Mouse (Mus musculus) hindbrain, embryonic 13.5 days (tissue): ENCODE results near the gene Gm21943. TPM values are rescaled to one million over a fixed set of nuclear protein-coding genes. Genes with fewer than 3 reads are reported as not detected.
"Not testable (repeated sequence)": the region's sequence is repeated elsewhere in the genome, so short reads cannot be mapped to it uniquely, and the experiment has no call there.

Experiments used
- ATAC-seq: fragments of 200-750 bp; cut with Nextera tagmentation; 2 replicates; pipeline ENCODE4 v1.8.0; 2017; ENCODE audit warnings: moderate TSS enrichment; ENCODE audit not compliant: low FRiP score
- H3K27ac ChIP-seq: fragments of 300-500 bp; sonication (generic); 2 replicates; pipeline ENCODE4 v1.5.1; 2015; ENCODE audit warnings: inconsistent platforms, mild to moderate bottlenecking, moderate library complexity
- H3K27me3 ChIP-seq: fragments of 300-500 bp; sonication (generic); 2 replicates; pipeline ENCODE4 v1.6.1; 2015; ENCODE audit warnings: mild to moderate bottlenecking, inconsistent platforms
- H3K36me3 ChIP-seq: fragments of 300-500 bp; sonication (generic); 2 replicates; pipeline ENCODE4 v1.6.1; 2015; ENCODE audit warnings: mild to moderate bottlenecking, inconsistent platforms
- H3K4me1 ChIP-seq: fragments of 300-500 bp; sonication (generic); replicated peaks from 2 replicates; pipeline ENCODE4 v1.6.1; 2015; ENCODE audit warnings: inconsistent platforms
- H3K4me2 ChIP-seq: fragments of 300-500 bp; sonication (generic); 2 replicates; pipeline ENCODE4 v1.6.1; 2015; ENCODE audit warnings: inconsistent platforms, mild to moderate bottlenecking, moderate library complexity
- H3K4me3 ChIP-seq: fragments of 300-500 bp; sonication (generic); 2 replicates; pipeline ENCODE4 v1.5.1; 2015; ENCODE audit warnings: mild to moderate bottlenecking, inconsistent platforms
- H3K9ac ChIP-seq: fragments of 300-500 bp; sonication (generic); 2 replicates; pipeline ENCODE4 v1.6.1; 2015; ENCODE audit warnings: mild to moderate bottlenecking, inconsistent platforms
- H3K9me3 ChIP-seq: fragments of 300-500 bp; sonication (generic); 2 replicates; pipeline ENCODE4 v1.6.1; 2016; ENCODE audit warnings: inconsistent platforms
- WGBS: fragments of 180-500 bp; shearing (Covaris S2); methylation state at CpG from one replicate; pipeline ENCODE4 v1.1.7; 2015; 5-methylcytosine and 5-hydroxymethylcytosine counted together
- polyA plus RNA-seq: library from polyadenylated mRNA; unstranded; fragments of >200 nt; fragmentation: Nextera tagmentation; extraction: Ambion mirVana; gene quantifications from 2 replicates; pipeline ENCODE4 v1.2.1, GENCODE M21; 2015

The Gm21943 gene
- polyA plus RNA-seq, result not detected in 2 replicates

DNA sequence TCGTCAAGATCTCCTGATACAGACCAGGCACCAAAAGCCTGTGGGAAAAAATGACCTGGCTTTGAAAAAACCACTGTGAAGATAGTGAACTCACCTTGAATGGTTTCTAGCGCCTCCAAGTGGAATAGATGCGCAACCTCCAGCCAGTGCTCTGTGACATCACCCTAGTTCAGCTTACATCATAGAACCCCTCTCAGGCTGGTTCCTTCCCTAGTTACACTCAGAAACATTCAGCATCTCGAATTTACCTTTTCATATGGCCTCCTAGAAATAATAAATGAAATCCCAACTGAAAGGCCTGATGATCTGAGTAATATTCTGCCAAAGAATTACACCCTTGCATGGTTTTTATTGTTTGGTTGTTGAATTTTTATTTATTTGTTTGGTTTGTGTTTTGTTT lies at the start of gene Gm21943:
Gene Gm21943, minus strand, starts transcription at position 101 of the 400 bp plus-strand sequence.
- H3K36me3 ChIP-seq, result not testable (repeated sequence)
- no CpG with 5 or more reads among the region's 4 CpGs for WGBS

More for the DNA sequence above, at the start of gene Gm21943:
- H3K9ac ChIP-seq, H3K9me3 ChIP-seq, H3K27me3 ChIP-seq, ATAC-seq, H3K27ac ChIP-seq, H3K4me1 ChIP-seq, H3K4me3 ChIP-seq, H3K4me2 ChIP-seq: not testable (repeated sequence)

Other genes with a start within 250 kb of the Gm21943 start
- gene Gm28961, start 172.0 kb upstream of the Gm21943 start, polyA plus RNA-seq, result not detected in 2 replicates